Mouse (Mus musculus) layer of hippocampus, adult 11-12 months (tissue): ENCODE results near the gene Lzic.

Experiments
- DNase-seq: peaks from one replicate; pipeline ENCODE4 v3.0.0; 2022; ENCODE audit warnings: low spot score

The Lzic gene

DNA sequence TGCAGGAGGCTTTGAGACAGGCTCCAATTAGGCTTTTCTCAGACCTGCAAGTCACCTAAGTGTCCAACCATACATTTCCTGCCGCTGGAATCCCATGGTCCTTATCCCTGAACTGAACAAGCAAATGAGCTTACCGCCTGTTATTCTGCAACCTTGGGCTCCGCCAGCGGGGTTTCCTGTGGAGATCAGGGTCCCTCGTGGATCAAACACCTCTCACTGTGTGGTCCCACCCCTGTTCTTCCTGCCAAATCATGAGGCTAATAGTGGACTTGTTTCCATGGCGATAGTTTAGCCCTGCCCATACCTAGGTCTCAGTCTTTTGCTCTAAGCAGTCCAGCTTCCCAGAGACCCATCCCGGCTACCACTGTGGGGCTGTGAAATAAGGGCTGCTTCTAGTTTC, 41.3 kb downstream of the Lzic start:
- DNase-seq = no peak

DNA sequence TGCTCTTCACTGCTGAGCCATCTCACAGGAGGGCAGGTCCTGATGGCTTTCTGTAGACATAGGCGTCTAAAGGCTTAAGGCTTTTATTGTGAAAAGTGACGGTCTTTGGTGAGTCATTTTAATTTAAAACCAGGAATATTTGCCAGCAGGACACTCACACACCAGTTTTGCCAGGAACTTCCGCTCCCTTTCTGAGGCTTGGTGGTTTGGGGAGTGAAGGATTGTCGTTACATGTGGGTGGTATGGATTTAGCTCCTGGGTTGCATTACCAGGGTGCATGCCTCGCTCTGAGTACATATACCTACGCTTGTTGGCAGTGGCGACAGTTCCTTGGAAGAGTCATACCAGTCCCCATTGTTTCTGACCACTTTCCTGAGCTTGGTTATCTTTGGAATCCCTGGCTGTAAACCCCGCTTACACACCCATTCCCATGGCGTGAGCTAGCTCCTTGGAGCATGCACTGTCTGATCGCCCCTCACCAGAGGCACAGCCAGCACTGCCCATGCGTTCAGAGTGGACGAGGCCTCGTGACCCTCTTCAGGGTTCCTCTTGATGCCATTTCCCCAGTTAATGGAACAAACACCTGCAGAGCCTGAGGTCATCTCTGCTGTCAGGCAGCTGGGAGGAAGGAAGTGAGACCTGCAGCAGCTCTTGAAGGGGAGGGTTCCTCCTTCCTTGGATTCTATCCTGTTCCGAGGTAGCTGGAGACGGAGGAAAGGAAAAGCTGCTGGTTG, 42.8 kb downstream of the Lzic start:
- DNase-seq = no peak

DNA sequence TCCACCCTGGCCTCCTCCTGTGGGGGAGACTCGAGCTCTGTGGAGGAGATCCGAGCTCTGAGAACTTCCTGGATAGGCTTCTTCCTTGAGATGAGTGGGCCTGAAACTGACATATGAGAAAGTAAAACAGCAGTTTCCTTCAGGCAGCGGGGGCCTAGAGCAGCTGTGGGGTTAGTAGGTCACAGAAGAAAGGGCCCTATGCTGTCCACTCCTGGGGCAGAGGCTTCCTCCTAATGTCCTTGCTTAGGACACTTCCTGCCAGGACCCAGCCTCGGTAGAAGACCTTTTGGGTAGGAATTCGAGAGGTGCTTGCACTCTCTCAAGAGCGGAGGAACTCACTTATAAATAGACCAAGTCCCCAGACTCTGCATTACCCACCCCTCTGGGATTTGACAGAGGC, 44.7 kb downstream of the Lzic start:
- no peak for DNase-seq

DNA sequence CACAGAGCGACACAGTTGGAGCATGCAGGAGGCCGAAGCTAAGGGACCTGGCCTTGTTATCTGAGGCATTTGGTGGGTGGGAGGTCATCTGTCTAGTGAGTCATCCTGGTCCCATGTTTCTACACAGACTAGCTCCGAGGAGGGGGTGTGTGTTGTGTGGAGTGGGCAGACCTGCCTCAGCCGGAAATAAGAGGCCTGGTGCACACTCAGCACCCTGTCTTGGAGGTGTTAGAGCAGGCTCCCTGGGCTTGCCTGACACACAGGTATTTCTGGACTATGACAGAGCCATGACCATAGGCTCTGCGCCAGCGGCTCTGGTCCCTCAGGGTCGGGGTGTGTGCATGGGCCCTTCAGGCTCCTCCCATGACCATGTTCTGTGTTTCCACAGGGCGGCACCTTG, 54.4 kb downstream of the Lzic start:
- DNase-seq = no peak

DNA sequence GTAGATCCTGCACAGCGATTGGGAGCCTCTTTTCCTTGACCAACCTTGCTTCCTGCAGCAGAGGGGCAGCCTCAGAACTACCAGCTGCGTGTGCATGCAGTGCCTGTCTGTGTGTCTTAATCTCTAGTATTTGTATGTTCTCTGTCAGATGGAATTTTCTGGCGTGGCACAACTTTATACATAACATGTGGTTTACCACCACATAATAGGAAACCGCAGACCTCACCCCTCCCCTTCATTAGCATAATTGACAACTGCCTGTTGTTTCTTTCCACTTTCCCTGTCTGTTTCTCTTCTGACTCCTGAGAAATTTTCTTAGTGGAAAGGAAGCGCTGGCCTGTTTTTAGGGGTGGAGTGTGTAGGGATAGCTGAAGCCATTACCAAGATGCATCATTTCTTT, 56.9 kb downstream of the Lzic start:
- DNase-seq = no peak

DNA sequence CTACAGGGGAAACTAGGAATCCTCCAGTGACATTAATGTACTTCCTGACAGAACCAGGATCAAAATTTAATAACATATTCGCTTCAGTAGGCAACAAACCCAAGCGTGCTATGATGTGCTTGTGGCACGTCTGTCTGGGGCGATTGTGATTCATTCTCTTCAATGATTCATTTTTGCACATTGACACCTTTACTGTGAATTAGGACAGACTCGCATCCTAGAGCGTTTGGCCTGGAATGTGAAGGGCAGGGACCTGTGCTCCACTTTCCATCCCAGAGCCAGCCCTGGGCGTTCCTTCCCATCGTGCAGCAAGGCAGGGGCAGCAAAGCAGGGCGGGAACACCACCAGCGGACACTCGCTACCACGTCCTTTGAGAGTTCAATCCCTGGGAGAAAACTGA, 57.4 kb downstream of the Lzic start:
- no peak for DNase-seq

DNA sequence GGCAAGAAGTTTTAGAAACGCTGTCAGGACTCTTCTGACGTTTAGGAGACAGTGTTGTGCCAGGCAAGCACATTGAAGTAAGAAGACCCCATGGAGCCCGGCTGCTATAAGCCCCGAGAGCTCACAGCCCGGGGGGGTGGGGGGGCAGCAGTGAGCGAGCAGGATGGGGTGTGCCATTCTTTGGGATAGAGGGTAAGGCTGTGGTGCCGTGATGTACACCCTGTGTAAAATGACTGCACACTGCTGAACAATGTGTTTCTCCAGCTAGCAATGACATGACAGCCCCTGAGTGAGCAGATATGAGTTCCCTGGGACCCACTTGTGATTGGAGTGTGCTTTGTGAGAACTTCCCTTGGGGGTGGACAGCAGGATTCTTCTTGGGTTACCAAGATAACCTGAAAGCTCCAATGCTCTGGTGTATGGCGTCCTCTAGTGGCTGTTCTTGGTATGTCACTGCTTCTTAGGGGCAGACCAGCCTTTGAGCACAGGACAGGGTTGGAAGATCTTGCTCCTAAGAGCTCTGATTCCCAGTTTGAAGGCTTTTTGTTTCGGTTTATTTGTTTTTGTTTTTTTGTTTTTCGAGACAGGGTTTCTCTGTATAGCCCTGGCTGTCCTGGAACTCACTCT, 58.0 kb downstream of the Lzic start:
- DNase-seq = peak; percentile 92

DNA sequence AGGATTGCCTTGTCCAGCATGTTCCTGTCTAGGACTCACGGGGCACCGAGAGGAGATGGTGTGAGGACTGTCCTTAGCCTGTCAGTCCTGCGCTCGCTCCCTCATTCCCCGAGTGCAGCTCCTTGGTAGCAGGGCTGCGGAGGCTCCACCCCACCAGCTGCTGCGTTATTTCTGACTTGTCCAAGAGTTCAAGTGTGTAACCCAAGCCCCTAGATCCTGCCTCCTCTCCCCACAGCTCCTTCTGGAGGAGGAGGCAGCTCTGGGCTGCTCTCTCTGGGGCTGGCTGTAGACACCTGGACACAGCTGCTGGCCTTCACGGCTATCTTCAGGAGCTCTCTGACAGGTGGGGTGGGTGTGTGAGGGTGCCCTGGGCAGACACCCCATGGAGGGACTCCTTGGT, 59.9 kb downstream of the Lzic start:
- no peak for DNase-seq
